Mouse (Mus musculus) brain, embryonic 14.5 days (tissue): ENCODE data around the gene Zfr2.

Experiments used
- CTCF ChIP-seq: fragments of 200-500 bp; IDR thresholded peaks from 2 replicates; pipeline ENCODE4 v1.5.1; 2012; ENCODE audit warnings: inconsistent platforms, mild to moderate bottlenecking, moderate library complexity, borderline replicate concordance; ENCODE audit not compliant: insufficient read depth, insufficient read length; ENCODE audit errors: extremely low read depth
- POLR2A ChIP-seq: fragments of 200-500 bp; IDR thresholded peaks from 2 replicates; pipeline ENCODE4 v1.6.1; 2012; ENCODE audit warnings: mild to moderate bottlenecking, inconsistent platforms, borderline replicate concordance; ENCODE audit not compliant: poor library complexity, insufficient read depth, insufficient read length, severe bottlenecking; ENCODE audit errors: extremely low read depth

- TF ChIP-seq CTCF: no peak
- no peak for TF ChIP-seq POLR2A
These were observed 41.5 kb upstream of the Zfr2 start for GRCm38 (mm10) chr10:81191342-81191982.
